Mouse (Mus musculus): ENCODE data around the gene BC004004. TPM values are rescaled to one million over a fixed set of nuclear protein-coding genes. Genes with fewer than 3 reads are reported as not detected.
"Not testable (repeated sequence)": the region's sequence is repeated elsewhere in the genome, so short reads cannot be mapped to it uniquely, and the experiment has no call there.

Gene BC004004
- polyA plus RNA-seq, 1 experiment from 2014 or later = 58.2 TPM

DNA sequence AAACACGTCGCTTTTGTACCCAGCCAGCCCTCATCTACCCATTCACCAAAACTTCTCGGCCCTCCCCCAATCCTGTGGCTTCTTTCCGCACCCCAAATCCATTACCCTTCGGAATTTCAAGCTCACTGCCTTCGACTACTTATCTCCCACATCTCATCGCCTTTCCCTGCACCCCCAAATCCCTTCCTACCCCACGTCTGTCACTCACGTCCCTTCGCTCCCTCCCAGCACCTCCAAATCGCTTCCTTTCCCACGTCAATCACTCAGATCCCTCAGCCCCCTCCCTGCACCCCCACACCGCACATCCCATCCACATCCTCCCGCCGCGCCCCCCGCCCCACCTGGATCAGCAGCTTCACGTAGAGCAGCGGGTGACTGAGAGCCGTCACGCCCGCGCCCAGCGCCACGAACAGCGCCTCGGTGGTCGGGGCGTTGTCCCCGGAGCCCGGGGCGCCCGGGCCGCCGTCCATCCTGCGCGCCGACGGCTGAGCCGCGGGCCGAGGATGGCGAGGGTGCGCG lies 78.6 kb downstream of the BC004004 start:
- Histone ChIP-seq H3K4me2 (ENCODE audit: low read depth, low read length, severe bottlenecking) (peak overlapping the region; percentile 67), H3K27ac (ENCODE audit: low read depth, low read length) (peak overlapping the region; percentile 74), H3K27me3 (ENCODE audit: control insufficient read depth, insufficient read depth, low read length) (no peaks in the 10 kb centered on the region), H3K4me1 (replicated peaks; ENCODE audit: control insufficient read depth, insufficient read depth, low read length) (peaks cover 8% of the 10 kb centered on the region; the same call in 1 of the 2 replicates), H3K9ac (ENCODE audit: low read length) (peak overlapping the region; percentile 93), H3K4me3 (ENCODE audit: low read depth, low read length) (peak overlapping the region; percentile 95), H3K36me3 (ENCODE audit: control insufficient read depth, insufficient read depth, low read length) (no peaks in the 10 kb centered on the region), H3K9me3 (ENCODE audit: control insufficient read depth, low read length) (no peaks in the 10 kb centered on the region)
- peak; percentile 55; the same call in 1 of the 2 replicates for ATAC-seq (replicated peaks; ENCODE audit: low FRiP score)
- no peak for DNase-seq (ENCODE audit: low spot score)
- WGBS = under 1% methylated on average over 41 of the region's 45 CpGs

DNA sequence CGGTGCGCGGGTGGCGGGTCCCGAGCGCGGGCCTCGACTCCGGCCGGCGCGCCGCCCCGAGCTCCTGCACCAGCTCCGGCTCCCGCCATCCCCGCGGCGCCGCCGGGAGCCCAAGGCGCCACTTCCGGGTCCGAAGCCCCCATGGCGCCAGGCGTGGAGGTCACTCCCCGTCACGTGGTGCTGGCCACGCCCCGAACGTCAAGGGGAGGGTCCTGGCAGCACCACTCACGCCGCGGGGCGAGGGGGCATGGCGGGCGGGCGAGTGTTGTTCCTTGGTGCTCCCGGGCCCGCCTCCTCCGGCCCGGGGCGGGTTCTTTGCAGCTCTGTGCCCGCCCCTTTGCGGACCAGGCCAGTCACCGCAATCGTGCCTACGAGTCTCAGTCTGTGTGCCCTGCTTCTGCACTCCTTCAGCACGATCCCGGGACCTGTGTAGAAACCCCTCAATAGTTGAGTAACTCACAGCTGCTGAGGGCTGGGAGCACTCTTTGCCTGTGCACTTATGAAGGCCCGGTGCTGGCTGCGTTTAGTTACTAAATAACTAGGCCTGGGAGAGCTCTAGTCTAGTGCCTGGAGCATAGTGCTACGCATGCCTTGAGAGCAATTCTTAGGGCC lies 79.2 kb downstream of the BC004004 start, which contains the start of gene Mtch1:
Mtch1 (minus strand) TSS at position 290 of the 612 bp plus-strand sequence.
- ATAC-seq (replicated peaks; ENCODE audit: low FRiP score) (peak; percentile 97), DNase-seq (ENCODE audit: low spot score) (peak; percentile 100)
- Histone ChIP-seq H3K36me3 (ENCODE audit: control insufficient read depth, insufficient read depth, low read length) (no peaks in the 10 kb centered on the region), H3K4me2 (ENCODE audit: low read depth, low read length, severe bottlenecking) (peak within 1 kb of the TSS; percentile 67), H3K4me1 (replicated peaks; ENCODE audit: control insufficient read depth, insufficient read depth, low read length) (peaks cover 8% of the 10 kb centered on the region; the same call in 1 of the 2 replicates), H3K4me3 (ENCODE audit: low read depth, low read length) (peak within 1 kb of the TSS; percentile 95), H3K9ac (ENCODE audit: low read length) (peak within 1 kb of the TSS; percentile 93), H3K9me3 (ENCODE audit: control insufficient read depth, low read length) (no peaks in the 10 kb centered on the region), H3K27ac (ENCODE audit: low read depth, low read length) (peak within 1 kb of the TSS; percentile 82), H3K27me3 (ENCODE audit: control insufficient read depth, insufficient read depth, low read length) (no peaks in the 10 kb centered on the region)
- WGBS = 1% methylated on average over 39 of the region's 53 CpGs

DNA sequence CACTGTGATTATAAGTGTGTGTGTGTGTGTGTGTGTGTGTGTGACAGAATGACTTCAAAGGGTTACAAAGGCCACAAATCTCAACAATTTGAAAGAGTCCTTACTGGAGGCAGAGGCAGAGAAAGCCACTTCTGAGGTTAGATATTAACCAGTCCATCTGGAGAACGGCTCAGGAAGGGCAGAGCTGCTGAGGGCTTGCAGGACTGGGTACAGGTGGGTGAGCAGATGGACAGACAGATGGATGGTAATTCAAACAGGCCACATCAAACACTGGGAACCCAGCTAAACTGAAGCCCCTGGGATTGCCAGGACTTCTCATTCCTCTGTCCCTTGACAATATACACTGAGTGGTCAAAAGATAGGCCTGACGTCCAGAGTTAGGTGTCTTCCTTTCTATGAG lies 80.4 kb downstream of the BC004004 start:
- WGBS = 85% methylated on average over 2 of the region's 2 CpGs
- H3K4me2 ChIP-seq (ENCODE audit: low read depth, low read length, severe bottlenecking) = no peak overlapping the region
- DNase-seq (ENCODE audit: low spot score) = no peak
- no peak overlapping the region for H3K9ac ChIP-seq (ENCODE audit: low read length)
- no peaks in the 10 kb centered on the region for H3K9me3 ChIP-seq (ENCODE audit: control insufficient read depth, low read length)
- no peak for ATAC-seq (replicated peaks; ENCODE audit: low FRiP score)
- H3K27ac ChIP-seq (ENCODE audit: low read depth, low read length) = no peak overlapping the region
- H3K27me3 ChIP-seq (ENCODE audit: control insufficient read depth, insufficient read depth, low read length) = no peaks in the 10 kb centered on the region
- H3K36me3 ChIP-seq (ENCODE audit: control insufficient read depth, insufficient read depth, low read length) = no peaks in the 10 kb centered on the region
- H3K4me1 ChIP-seq (replicated peaks; ENCODE audit: control insufficient read depth, insufficient read depth, low read length) = peaks cover 8% of the 10 kb centered on the region; the same call in 1 of the 2 replicates
- no peak overlapping the region for H3K4me3 ChIP-seq (ENCODE audit: low read depth, low read length)

DNA sequence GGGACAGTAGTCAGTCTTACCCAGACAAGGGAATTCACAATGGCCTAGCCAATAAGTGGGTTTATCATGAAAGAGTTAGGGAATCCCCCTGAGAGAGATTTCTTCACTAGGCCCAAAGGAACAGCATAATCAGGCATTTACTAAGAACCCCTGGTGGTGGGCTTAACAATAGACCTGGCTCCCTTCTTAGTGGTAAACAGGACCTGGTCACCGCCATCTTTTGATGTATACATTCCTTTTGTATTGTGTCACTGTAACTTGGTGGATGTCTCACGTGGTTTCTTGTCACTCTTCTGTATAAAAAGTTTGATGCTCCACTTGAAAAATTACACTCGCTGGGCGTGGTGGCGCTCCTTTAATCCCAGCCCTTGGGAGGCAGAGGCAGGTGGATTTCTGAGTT lies 82.5 kb downstream of the BC004004 start:
- WGBS = 66% methylated on average over 5 of the region's 5 CpGs
- not testable (repeated sequence) for H3K9me3 ChIP-seq (ENCODE audit: control insufficient read depth, low read length); H3K27me3 ChIP-seq (ENCODE audit: control insufficient read depth, insufficient read depth, low read length); H3K36me3 ChIP-seq (ENCODE audit: control insufficient read depth, insufficient read depth, low read length); H3K9ac ChIP-seq (ENCODE audit: low read length); H3K4me3 ChIP-seq (ENCODE audit: low read depth, low read length); H3K4me2 ChIP-seq (ENCODE audit: low read depth, low read length, severe bottlenecking); ATAC-seq (replicated peaks; ENCODE audit: low FRiP score); H3K27ac ChIP-seq (ENCODE audit: low read depth, low read length); DNase-seq (ENCODE audit: low spot score)
- peaks cover 20% of the 10 kb centered on the region for H3K4me1 ChIP-seq (replicated peaks; ENCODE audit: control insufficient read depth, insufficient read depth, low read length)

DNA sequence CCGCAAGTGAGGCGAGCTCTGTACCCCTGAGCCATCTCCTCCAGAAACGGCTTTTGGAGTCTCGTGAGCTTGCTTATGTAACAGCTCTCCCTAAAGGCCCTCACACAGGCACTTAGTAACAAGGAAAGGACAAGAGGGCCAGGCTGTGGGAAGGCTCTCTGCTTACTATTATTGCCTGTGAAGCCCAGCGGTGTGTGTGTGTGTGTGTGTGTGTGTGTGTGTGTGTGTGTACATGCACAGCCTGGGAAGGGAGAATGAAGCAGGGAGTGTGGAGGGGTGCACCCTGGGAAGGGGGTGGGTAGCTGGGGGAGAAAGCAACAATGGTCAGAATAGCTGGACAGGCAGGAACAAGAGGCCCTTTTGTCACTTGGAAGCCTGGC lies 86.9 kb downstream of the BC004004 start:
- Histone ChIP-seq H3K4me3 (ENCODE audit: low read depth, low read length) (peak overlapping the region; percentile 0; the same call in 1 of the 2 replicates), H3K4me2 (ENCODE audit: low read depth, low read length, severe bottlenecking) (peak overlapping the region; percentile 51), H3K27me3 (ENCODE audit: control insufficient read depth, insufficient read depth, low read length) (no peaks in the 10 kb centered on the region), H3K36me3 (ENCODE audit: control insufficient read depth, insufficient read depth, low read length) (no peaks in the 10 kb centered on the region), H3K4me1 (replicated peaks; ENCODE audit: control insufficient read depth, insufficient read depth, low read length) (peaks cover 21% of the 10 kb centered on the region), H3K9ac (ENCODE audit: low read length) (peak overlapping the region; percentile 66), H3K9me3 (ENCODE audit: control insufficient read depth, low read length) (no peaks in the 10 kb centered on the region), H3K27ac (ENCODE audit: low read depth, low read length) (peak overlapping the region; percentile 99)
- WGBS = 19% methylated on average over 5 of the region's 5 CpGs
- DNase-seq (ENCODE audit: low spot score) (peak; percentile 85), ATAC-seq (replicated peaks; ENCODE audit: low FRiP score) (peak; percentile 70)

DNA sequence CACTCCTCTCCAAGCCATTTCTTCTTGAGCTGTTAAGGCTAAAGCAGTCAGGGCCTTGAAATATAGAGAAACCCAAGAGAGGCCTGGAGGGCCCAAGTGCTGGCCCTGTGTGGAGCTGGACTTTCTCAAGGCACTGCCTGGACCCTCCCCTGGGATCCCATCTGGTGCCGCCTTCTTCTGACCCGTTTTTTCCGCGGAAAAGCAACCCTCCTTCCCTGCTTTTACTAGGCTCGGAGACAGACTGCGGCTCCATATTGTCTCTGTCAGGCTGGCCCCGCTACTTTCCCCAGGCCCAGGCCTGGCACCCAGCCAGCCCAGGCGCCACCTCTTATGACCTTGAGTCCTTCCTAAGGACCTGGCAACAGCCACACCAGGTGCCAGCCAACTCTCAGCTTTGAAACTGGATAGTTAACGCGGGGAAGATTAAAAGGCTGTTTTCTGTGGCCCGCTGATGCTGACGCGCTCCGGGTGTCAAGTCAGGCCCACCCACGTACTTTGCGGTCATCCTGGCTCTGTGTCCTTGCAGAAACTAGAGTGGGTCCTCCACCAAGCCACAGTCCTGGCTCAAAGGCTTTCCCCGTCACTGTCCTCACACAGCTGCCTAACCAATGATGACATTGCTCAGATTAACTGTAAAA lies 87.4 kb downstream of the BC004004 start:
- peak overlapping the region; percentile 66 for H3K9ac ChIP-seq (ENCODE audit: low read length)
- H3K27me3 ChIP-seq (ENCODE audit: control insufficient read depth, insufficient read depth, low read length) = no peaks in the 10 kb centered on the region
- DNase-seq (ENCODE audit: low spot score) (peak; percentile 77), ATAC-seq (replicated peaks; ENCODE audit: low FRiP score) (peak; percentile 59)
- peak overlapping the region; percentile 99 for H3K27ac ChIP-seq (ENCODE audit: low read depth, low read length)
- 18% methylated on average over 17 of the region's 17 CpGs for WGBS
- H3K4me1 ChIP-seq (replicated peaks; ENCODE audit: control insufficient read depth, insufficient read depth, low read length) = peaks cover 21% of the 10 kb centered on the region
- H3K36me3 ChIP-seq (ENCODE audit: control insufficient read depth, insufficient read depth, low read length) = no peaks in the 10 kb centered on the region
- peak overlapping the region; percentile 26 for H3K4me3 ChIP-seq (ENCODE audit: low read depth, low read length)
- H3K4me2 ChIP-seq (ENCODE audit: low read depth, low read length, severe bottlenecking) = peak overlapping the region; percentile 51
- no peaks in the 10 kb centered on the region for H3K9me3 ChIP-seq (ENCODE audit: control insufficient read depth, low read length)

DNA sequence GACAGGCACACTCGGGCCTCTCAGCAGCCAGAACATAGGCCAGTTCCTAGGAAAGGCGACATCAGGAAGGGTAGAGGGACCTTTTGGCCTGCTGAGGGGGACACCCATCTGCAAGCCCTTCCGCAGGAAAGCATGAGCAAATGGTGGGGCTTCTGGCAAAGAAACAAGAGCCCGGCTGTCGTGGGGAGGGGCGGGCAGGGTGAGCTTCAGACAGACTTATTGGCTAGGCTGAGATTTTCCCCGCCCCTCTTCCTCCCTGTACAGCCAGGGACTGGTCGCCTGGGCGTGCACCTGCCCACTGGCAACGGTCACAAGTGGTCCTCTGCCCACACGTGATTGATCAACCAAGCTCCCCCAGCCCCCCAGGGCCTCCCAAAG lies 87.9 kb downstream of the BC004004 start:
- peak; percentile 94 for DNase-seq (ENCODE audit: low spot score)
- peak overlapping the region; percentile 66 for H3K9ac ChIP-seq (ENCODE audit: low read length)
- H3K27me3 ChIP-seq (ENCODE audit: control insufficient read depth, insufficient read depth, low read length) = no peaks in the 10 kb centered on the region
- H3K36me3 ChIP-seq (ENCODE audit: control insufficient read depth, insufficient read depth, low read length) = no peaks in the 10 kb centered on the region
- H3K4me3 ChIP-seq (ENCODE audit: low read depth, low read length) = peak overlapping the region; percentile 26
- peak; percentile 95 for ATAC-seq (replicated peaks; ENCODE audit: low FRiP score)
- under 1% methylated on average over 11 of the region's 11 CpGs for WGBS
- H3K4me1 ChIP-seq (replicated peaks; ENCODE audit: control insufficient read depth, insufficient read depth, low read length) = peaks cover 21% of the 10 kb centered on the region
- peak overlapping the region; percentile 99 for H3K27ac ChIP-seq (ENCODE audit: low read depth, low read length)
- peak overlapping the region; percentile 51 for H3K4me2 ChIP-seq (ENCODE audit: low read depth, low read length, severe bottlenecking)
- H3K9me3 ChIP-seq (ENCODE audit: control insufficient read depth, low read length) = no peaks in the 10 kb centered on the region

DNA sequence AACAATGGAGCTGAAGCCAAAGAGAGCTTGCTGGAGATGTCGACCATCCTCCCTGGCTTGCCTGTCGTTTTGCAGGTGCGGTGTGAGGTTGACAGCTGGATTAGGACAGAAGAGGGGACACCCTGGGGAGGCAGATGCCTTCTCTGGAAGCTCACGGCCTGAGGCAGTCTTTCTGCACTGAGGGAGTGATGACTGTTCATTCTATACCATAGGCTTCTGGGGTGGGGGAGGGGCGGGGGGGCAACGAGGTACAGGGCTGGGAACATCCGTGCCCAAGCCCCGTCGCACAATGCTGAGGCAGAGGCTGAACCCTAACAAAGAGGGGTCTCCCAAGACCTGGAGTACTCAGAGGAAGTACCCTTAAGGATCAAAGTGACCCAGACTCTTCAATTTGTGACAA lies 88.3 kb downstream of the BC004004 start:
- peak; percentile 49 for ATAC-seq (replicated peaks; ENCODE audit: low FRiP score)
- Histone ChIP-seq H3K9ac (ENCODE audit: low read length) (peak overlapping the region; percentile 66), H3K4me3 (ENCODE audit: low read depth, low read length) (peak overlapping the region; percentile 26), H3K36me3 (ENCODE audit: control insufficient read depth, insufficient read depth, low read length) (no peaks in the 10 kb centered on the region), H3K27me3 (ENCODE audit: control insufficient read depth, insufficient read depth, low read length) (no peaks in the 10 kb centered on the region), H3K9me3 (ENCODE audit: control insufficient read depth, low read length) (no peaks in the 10 kb centered on the region), H3K4me1 (replicated peaks; ENCODE audit: control insufficient read depth, insufficient read depth, low read length) (peaks cover 21% of the 10 kb centered on the region), H3K4me2 (ENCODE audit: low read depth, low read length, severe bottlenecking) (peak overlapping the region; percentile 51), H3K27ac (ENCODE audit: low read depth, low read length) (peak overlapping the region; percentile 99)
- WGBS = 10% methylated on average over 9 of the region's 9 CpGs
- DNase-seq (ENCODE audit: low spot score) = no peak
